Mouse (Mus musculus): ENCODE measurements around the gene Kazn. TPM values are rescaled to one million over a fixed set of nuclear protein-coding genes. Genes with fewer than 3 reads are reported as not detected.

Gene Kazn
- total RNA-seq, 2 experiments from 2014 or later = 7.3 to 9.1 TPM

DNA sequence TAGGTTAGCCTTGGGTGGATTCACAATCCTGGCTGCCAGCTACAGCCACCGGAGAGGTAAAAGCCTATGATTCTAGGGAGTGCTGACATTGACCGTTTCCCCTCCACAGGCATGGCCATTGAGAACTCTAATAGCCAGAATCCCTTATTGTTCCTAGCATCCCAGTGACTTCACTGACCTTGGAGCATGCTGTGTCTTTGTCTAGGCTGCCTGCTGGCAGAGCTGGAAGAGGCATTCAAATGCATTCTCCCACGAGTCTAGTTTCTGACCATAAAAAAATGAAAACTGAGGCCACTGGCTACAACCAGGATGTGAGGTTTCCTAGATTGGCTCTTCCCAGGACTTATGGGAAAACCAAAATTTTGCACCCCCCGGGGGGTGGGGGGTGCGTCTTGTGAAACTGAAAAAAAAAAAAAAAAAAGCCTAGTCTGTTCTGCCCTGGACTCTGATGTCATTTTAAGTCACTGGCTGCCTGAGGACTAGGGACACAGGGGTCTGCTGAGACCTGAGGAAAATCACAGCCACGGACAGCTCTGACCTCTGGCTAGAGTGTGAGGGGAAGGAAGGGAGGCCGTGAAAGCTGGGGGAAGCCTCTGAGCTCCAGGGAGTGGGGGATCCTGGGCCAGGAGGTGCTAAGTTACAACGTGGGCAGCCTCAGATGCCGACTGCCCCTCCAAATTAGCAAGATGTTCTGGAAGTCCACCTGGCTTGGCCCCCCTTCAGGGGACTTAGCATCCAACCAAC is 100.7 kb downstream of the Kazn start:
- intact Hi-C loops (cut with DNase I) = no loop called here
- DNase-seq = no peak

DNA sequence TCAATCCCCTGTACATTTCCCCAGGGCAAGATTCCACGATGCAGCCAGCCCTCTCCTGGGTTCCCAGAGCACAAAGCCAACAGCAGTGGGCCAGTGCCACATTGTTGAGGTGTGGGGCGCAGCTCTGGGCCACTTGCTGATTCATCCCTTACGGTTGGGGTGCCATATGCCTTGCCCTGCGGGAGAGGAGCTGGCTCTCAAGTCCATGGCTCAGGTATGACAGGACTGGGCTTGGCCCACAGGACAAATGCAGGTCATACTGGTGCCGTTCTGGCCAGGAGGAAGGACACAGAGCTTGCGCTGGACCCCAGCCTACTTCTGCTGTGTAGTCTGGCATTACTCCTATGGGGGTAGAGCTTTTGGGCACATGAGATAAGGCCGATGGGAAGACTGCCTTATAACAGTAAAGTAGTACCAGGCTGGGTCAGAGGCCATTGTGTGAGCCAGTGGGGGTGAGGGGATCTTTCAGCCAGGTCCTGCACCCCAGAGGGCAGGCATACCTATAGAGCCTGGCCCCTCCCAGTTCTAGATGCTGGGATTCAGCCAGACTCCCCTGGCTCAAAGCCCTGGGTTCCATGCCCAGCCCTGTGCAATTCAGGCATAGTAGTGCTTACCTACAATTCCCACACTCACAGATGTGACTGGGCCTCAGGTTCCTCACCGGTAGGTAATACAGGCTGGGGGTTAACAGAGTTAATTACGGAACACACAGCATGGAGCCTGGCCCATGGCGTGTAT is 102.3 kb downstream of the Kazn start:
- peak; percentile 40 to 54 for DNase-seq
- intact Hi-C loops (cut with DNase I) = no loop called here

GRCm38 (mm10) chr4:142135515-142135914 is 103.7 kb downstream of the Kazn start:
- no peak for DNase-seq
- intact Hi-C loops (cut with DNase I) = no loop called here

DNA sequence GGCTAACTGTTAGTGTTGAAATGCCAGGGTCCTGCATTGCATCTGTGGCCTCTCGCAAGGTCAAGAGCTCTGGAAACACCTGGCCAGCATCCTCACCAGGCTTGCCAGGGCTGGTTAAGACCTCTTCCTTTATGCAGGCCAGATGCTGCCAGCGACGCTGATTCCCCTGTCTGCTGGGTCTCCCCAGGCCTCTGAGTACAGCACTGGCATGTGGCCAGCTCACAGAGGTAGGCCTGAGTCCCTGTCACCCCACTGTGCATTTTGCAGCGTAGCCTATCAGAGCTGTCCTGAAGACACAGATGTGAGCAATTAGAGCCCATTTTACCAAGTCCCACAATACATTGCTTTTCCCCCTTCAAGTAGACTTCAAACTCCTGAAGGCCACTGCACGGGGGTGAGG is 109.0 kb downstream of the Kazn start:
- intact Hi-C loops (cut with DNase I) = no loop called here
- DNase-seq = no peak

DNA sequence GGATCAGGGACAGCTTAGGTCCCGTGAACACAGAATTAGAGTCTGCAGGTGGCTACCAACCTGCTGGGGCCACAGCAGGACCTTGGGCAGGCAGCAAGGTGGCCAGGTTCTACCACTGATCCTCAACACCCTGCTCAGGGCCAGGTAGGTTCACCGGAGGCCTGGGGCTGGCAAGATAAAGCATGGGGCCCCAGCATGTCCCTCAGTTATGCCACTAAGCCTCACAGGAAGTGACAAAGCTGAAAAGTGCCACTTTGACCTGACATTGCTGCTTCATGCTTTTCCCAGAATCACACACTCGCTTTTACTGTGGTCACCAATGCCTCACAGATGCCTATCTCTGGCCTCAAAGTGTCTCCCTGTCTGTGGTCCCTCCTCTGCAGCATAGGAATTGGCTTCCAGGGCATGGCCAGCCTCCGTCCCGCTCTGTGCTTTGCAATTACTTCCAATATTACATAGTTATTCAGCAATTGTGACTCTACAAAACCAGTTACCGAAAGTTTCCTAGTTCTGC is 111.9 kb downstream of the Kazn start:
- intact Hi-C loops (cut with DNase I) = no loop called here

GRCm38 (mm10) chr4:142126641-142127274 is 112.4 kb downstream of the Kazn start:
- intact Hi-C loops (cut with DNase I) = no loop called here
- peak; percentile 77 to 82 for DNase-seq

More for the DNA sequence above, 111.9 kb downstream of the Kazn start:
- no peak for DNase-seq

GRCm38 (mm10) chr4:142121164-142121563 is 118.0 kb downstream of the Kazn start:
- intact Hi-C loops (cut with DNase I) = no loop called here
- peak; percentile 32 to 51 for DNase-seq

DNA sequence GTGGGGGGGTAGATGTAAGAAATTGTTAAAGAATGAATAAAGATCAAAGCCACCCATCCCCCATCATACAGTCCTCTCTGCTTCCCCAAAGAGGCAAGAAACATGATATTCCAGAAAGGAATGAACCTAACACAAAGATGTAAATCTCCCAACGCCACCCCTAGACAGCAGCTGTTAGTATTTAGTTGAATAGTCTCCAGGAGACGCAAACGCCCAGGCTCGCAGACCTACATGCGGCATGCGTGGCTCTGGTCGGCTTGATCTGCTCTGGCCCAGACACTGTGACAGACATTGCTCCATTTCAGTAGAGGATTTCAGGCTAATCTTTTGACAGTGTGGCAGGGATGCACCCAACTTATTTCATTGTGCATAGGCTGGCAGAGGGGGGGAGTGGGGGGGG is 120.7 kb downstream of the Kazn start:
- intact Hi-C loops (cut with DNase I) = no loop called here
- DNase-seq = no peak

- DNase-seq = no peak
- intact Hi-C loops (cut with DNase I) = no loop called here
Measured at GRCm38 (mm10) chr4:142117993-142118392, 121.2 kb downstream of the Kazn start.

DNA sequence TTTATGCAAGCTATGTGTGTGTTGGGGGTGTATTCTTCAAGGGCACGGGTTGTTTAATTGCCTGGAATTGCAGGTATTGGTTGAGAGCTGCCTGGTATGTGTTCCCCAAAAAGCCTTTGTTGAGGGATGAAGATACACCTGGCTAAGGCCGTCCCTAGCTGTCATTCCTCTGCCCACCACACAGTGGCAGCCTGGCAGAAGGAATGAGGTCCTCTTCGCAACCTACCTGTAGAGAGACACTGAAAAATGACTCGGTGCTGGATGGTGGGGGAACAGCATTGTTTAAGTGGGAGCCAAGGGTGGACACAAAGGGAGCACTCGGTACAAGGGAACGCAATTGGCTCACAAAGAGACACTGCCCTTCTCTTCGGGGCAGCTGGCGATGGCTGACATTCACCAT is 125.9 kb downstream of the Kazn start:
- intact Hi-C loops (cut with DNase I) = loop anchor here (1.0 kb wide), 1 partner anchor 30 kb away; no protein-coding TSS in a partner anchor
- DNase-seq = peak; percentile 54 to 57

- DNase-seq = peak in 1 of 2 experiments; percentile 23
- intact Hi-C loops (cut with DNase I) = no loop called here
Measured at GRCm38 (mm10) chr4:142103081-142103671, 136.0 kb downstream of the Kazn start.

GRCm38 (mm10) chr4:142098303-142098702 is 140.9 kb downstream of the Kazn start:
- intact Hi-C loops (cut with DNase I) = loop anchor here (1.0 kb wide), 1 partner anchor 93 kb away; no protein-coding TSS in a partner anchor
- DNase-seq = peak; percentile 89 to 91

- intact Hi-C loops (cut with DNase I) = loop anchor here (1.0 to 2.0 kb wide), 2 partner anchors 15 to 93 kb away; no protein-coding TSS in a partner anchor
- DNase-seq = peak; percentile 56 to 62
Measured at GRCm38 (mm10) chr4:142097871-142098270, 141.3 kb downstream of the Kazn start.

DNA sequence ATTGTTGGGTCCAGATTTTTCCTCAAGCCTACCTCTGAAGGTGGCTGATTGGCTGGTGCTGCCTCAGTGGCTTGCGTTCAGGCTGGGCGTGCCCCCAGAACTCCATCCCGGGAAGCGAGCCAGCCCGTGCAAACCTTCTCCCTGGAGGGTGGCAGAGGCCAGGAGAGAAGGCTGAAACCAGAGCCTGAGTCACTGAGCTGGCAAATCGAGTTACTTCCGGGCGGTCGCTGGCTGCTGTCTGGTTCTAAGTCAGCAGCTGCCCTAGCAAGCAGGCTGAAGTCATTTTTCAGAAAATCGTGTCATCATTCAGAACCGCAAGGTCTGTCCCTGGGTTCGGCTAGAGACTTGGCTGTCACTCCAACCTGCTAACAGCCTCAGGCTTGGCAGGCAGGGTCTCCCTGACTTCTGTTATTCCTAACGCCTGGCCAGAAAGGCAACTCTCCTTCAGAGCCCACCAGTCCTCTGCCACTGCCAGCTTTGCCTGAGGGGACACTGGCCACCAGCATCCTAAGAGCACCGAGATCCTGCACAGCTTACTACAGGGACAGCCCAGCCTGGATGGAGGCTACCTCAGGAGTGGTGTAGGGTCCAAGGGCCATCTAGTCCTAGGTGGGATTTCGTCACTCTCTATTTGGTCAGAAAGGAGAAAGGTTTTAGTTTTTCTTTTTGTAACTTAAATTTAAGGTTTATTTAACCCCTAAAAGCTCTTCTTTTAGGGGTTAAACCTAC is 143.5 kb downstream of the Kazn start:
- intact Hi-C loops (cut with DNase I) = loop anchor here (2.0 kb wide), 1 partner anchor 13 kb away; no protein-coding TSS in a partner anchor
- peak; percentile 78 to 83 for DNase-seq

GRCm38 (mm10) chr4:142094386-142094785 is 144.8 kb downstream of the Kazn start:
- intact Hi-C loops (cut with DNase I) = no loop called here
- no peak for DNase-seq

GRCm38 (mm10) chr4:142091100-142091499 is 148.1 kb downstream of the Kazn start:
- intact Hi-C loops (cut with DNase I) = no loop called here
- DNase-seq = no peak

DNA sequence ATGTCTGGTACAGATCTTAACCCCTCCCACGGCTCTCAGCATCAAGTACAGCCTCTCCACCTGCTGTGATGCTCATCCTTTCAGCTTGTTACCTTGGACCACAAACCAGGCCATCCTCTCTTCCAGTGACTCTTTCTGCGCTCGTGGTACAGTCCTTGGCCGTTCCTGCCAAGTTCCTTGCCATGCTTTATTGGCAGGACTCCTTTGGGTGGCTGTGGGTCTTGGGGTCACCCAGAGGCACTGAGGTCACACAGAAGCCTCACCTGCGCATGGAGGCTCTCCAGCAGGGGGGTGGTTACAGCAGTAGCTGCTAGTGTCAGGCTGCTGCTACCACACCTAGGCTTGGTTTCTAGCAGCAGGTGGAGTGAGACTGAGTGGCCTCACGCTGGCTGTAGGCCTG is 149.2 kb downstream of the Kazn start:
- intact Hi-C loops (cut with DNase I) = no loop called here
- DNase-seq = no peak

GRCm38 (mm10) chr4:142088836-142089235 is 150.4 kb downstream of the Kazn start:
- no peak for DNase-seq
- intact Hi-C loops (cut with DNase I) = no loop called here

DNA sequence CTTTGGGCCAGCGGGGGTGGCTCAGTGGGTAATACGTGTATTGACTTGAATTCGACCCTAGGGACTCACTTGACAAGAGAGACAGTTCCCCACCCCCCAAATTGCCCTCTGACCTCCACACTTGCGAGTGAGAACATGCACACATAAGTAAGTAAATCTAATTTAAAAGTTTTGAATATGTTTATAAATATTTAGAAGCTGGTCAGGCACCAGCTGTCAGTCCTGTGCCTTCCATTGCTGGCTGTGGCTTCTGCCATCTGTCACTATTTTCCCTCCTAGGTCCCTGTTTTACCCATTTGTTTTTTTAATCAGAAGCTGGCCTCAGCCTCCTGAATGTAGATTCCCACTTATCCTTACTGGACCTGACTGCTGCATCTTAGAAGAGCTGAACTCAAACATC is 150.8 kb downstream of the Kazn start:
- intact Hi-C loops (cut with DNase I) = no loop called here
- no peak for DNase-seq

Measured in heart, postnatal 10 days (tissue).